Mouse (Mus musculus): ENCODE results near the gene Ablim1. TPM values are rescaled to one million over a fixed set of nuclear protein-coding genes. Genes with fewer than 3 reads are reported as not detected.
A peak's percentile ranks its signal among the peaks of the same experiment; 100 is the strongest.

Ablim1 gene
- polyA plus RNA-seq, 1 experiment from 2014 or later = 38.5 TPM

DNA sequence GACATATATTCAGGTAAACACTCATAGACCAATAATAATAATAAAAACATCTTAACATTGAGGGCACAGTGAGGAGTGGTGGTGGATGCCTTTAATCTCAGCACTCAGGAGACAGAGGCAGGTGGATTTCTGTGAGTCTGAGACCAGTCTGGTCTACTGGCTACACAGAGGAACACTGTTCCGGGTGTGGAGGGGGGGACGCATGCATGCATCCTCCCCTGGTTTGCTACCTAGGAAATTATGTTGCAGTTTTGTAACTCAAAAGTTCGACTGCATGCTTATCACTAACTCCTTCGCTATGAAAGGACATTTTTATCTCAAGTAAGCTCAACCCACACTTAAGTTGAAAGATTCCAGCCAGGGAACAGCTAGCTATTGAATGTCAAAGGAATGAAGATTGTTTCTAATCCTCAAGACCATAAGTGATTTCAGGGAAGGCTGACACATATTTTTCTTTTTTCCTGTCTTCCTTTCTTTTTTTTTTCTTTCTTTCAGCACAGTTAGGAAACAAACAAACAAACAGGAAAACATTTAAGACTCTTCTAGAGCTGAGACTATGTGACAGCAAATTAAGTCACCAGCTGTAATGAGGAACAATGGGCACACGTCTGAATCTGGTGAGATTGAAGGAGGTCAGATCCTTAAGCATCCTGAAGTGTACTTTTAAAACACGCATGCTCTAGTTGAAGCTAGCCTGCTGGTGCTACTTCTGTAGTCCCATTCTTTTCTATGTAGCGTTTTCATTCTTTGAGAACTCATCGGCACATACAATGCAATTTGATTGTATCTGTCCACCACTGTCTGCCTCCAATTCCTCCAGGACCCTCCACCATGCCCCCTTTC is 26.4 kb upstream of the Ablim1 start:
- WGBS = 55% methylated on average over 8 of the region's 8 CpGs
- H3K27ac ChIP-seq (replicated peaks) = no peak overlapping the region
- no peak for ATAC-seq (ENCODE audit: extremely low read depth, insufficient number of reproducible peaks, low FRiP score, low TSS enrichment)
- H3K36me3 ChIP-seq = no peaks in the 10 kb centered on the region
- no peak overlapping the region for H3K9ac ChIP-seq
- H3K9me3 ChIP-seq = peaks cover 3% of the 10 kb centered on the region; the same call in 1 of the 2 replicates
- no peak overlapping the region for H3K4me3 ChIP-seq
- no peaks in the 10 kb centered on the region for H3K27me3 ChIP-seq (replicated peaks)
- peaks cover 20% of the 10 kb centered on the region for H3K4me1 ChIP-seq
- H3K4me2 ChIP-seq = no peak overlapping the region

DNA sequence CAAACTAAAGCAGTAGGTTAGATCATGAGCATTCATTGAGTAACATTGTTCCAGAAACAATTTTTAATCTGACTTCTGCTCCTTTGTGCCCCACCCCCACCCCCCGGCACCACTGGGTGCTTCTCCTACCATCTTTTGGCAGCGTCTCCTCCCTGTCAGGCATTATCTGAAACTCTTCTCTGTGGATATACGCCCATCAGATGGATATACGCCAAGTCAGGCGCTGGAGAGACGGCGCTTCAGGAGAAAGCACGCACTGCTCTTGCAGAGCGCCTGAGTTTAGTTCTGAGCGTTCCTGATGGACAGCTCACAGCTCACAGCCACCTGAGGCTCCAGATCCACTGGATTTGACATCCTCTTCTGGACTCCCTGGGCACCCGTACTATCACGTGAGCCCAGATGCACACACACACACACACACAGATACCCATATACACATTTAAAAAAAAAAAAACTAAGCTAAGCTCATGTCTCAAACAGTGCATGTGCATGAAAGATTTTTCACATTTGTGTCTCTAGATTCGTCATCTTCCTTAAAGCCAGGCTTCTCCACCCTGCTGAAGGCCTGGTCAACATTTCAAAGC is 24.7 kb upstream of the Ablim1 start:
- Histone ChIP-seq H3K36me3 (no peaks in the 10 kb centered on the region), H3K27ac (replicated peaks) (no peak overlapping the region), H3K27me3 (replicated peaks) (no peaks in the 10 kb centered on the region), H3K4me2 (no peak overlapping the region), H3K9ac (no peak overlapping the region), H3K4me3 (no peak overlapping the region), H3K4me1 (peaks cover 20% of the 10 kb centered on the region), H3K9me3 (no peaks in the 10 kb centered on the region)
- 63% methylated on average over 13 of the region's 13 CpGs for WGBS
- ATAC-seq (ENCODE audit: extremely low read depth, insufficient number of reproducible peaks, low FRiP score, low TSS enrichment) = no peak

DNA sequence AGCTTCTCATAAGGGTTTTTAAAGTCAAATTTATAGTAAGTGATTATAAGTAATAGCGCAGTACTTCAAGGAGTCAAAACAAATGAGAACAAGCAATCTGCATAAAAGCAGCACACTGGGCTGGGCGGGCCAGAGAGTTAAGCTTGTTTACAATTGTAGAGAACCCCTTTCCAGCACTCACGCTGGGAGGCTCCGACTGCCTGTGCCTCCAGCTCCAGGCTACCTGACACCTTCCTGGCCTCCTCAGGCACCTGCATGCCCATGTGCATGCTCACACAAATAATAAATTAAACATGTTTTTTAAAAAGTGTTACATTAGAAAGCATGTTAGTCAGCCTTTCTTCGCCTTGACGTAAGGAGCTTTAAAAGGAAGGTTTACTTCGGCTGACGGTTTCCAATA is 20.4 kb upstream of the Ablim1 start:
- Histone ChIP-seq H3K4me1 (peaks cover 9% of the 10 kb centered on the region; the same call in 1 of the 2 replicates), H3K36me3 (no peaks in the 10 kb centered on the region), H3K9me3 (no peaks in the 10 kb centered on the region), H3K9ac (no peak overlapping the region), H3K27me3 (replicated peaks) (no peaks in the 10 kb centered on the region), H3K4me3 (no peak overlapping the region), H3K27ac (replicated peaks) (no peak overlapping the region), H3K4me2 (no peak overlapping the region)
- WGBS = 66% methylated on average over 8 of the region's 8 CpGs
- ATAC-seq (ENCODE audit: extremely low read depth, insufficient number of reproducible peaks, low FRiP score, low TSS enrichment) = no peak

DNA sequence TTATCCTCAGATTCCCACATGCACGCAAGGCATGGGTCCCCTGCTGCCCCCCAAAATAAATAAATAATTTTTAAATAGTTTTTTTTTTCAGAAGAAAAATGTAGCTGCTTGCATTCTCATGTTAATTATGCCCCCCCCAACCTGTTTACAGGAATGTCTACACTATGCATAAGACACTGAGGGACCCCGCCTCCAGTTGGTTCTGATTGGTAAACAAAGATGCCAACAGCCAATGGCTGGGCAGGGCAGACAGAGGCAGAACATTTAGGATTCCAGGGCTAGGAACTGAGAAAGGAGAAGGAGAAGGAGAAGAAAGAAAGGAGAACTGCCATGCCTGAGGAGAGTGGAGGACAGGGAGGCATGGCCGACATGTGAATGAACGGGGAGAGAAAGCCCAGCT is 18.6 kb upstream of the Ablim1 start:
- ATAC-seq (ENCODE audit: extremely low read depth, insufficient number of reproducible peaks, low FRiP score, low TSS enrichment) = no peak
- Histone ChIP-seq H3K4me2 (no peak overlapping the region), H3K4me1 (no peaks in the 10 kb centered on the region), H3K9ac (no peak overlapping the region), H3K4me3 (no peak overlapping the region), H3K27me3 (replicated peaks) (no peaks in the 10 kb centered on the region), H3K36me3 (no peaks in the 10 kb centered on the region), H3K27ac (replicated peaks) (no peak overlapping the region), H3K9me3 (0 out of 2 replicates have a peak, but pooled peaks cover 3% of the 10 kb centered on the region)
- WGBS = 75% methylated on average over 4 of the region's 4 CpGs

DNA sequence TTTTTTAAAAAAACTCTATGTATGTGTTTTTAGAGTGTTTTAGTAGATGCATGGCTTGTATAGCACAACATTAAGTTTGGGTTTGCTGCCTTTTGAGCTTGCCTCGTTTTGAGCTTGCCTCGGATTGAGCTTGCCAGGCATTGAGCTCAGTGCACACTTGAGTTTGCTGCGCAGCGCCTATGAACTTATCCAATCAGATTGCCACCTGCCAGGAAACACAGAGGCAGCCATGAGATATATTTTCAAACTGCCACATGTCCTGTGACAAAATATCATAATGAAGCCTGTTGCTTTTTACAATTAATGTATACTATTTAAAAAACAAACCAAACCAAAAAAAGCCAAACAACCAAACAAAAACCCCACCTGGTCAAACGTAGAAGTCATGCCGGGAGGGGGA is 16.5 kb upstream of the Ablim1 start:
- ATAC-seq (ENCODE audit: extremely low read depth, insufficient number of reproducible peaks, low FRiP score, low TSS enrichment) = no peak

DNA sequence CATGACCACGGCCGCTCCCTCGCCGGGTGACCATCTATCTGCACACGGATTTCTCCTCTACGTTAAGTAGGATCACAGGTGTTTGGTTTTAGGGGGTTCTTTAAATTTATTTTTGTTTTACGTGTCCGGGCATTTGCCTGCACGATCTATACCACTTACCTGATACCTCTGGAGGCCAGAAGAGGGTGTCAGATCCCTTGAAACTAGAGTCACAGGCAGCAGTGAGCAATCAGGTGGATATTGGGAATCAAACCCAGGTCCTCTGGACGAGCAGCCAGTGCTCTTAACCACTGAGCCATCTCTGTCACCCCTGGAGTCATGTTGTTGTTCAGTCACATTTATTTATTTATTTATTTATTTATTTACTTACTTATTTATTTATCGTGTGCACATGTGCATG is 15.6 kb upstream of the Ablim1 start:
- Histone ChIP-seq H3K4me1 (no peaks in the 10 kb centered on the region), H3K27ac (replicated peaks) (no peak overlapping the region), H3K36me3 (no peaks in the 10 kb centered on the region), H3K9ac (no peak overlapping the region), H3K9me3 (0 out of 2 replicates have a peak, but pooled peaks cover 3% of the 10 kb centered on the region), H3K4me3 (no peak overlapping the region), H3K4me2 (no peak overlapping the region), H3K27me3 (replicated peaks) (no peaks in the 10 kb centered on the region)
- WGBS = 67% methylated on average over 11 of the region's 11 CpGs
- no peak for ATAC-seq (ENCODE audit: extremely low read depth, insufficient number of reproducible peaks, low FRiP score, low TSS enrichment)

More for the DNA sequence above, 16.5 kb upstream of the Ablim1 start:
- 0 out of 2 replicates have a peak, but pooled peaks cover 3% of the 10 kb centered on the region for H3K9me3 ChIP-seq
- no peak overlapping the region for H3K9ac ChIP-seq
- no peak overlapping the region for H3K4me2 ChIP-seq
- WGBS = 76% methylated on average over 6 of the region's 6 CpGs
- no peaks in the 10 kb centered on the region for H3K27me3 ChIP-seq (replicated peaks)
- H3K4me1 ChIP-seq = no peaks in the 10 kb centered on the region
- H3K36me3 ChIP-seq = no peaks in the 10 kb centered on the region
- H3K4me3 ChIP-seq = no peak overlapping the region
- no peak overlapping the region for H3K27ac ChIP-seq (replicated peaks)

DNA sequence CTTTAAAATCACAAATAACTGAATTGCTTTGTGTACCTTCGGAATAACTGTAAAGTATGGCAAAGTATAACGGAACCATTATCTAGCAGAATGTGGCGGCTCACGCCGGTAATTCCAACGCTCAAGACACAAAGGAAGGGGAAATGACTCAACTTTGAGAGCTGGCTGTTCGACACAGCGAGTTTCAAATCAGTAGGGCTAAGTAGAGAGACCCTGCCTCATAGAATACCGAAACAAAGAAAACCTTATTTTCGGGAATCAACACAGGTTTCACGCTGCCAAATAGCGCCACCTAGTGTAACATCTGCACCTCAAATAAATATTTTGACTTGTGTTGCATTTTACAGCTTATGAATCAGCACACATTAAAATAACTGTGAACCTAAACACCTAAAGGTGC is 14.1 kb upstream of the Ablim1 start:
- H3K4me1 ChIP-seq = no peaks in the 10 kb centered on the region
- no peaks in the 10 kb centered on the region for H3K36me3 ChIP-seq
- 53% methylated on average over 12 of the region's 12 CpGs for WGBS
- no peak for ATAC-seq (ENCODE audit: extremely low read depth, insufficient number of reproducible peaks, low FRiP score, low TSS enrichment)
- H3K4me3 ChIP-seq = no peak overlapping the region
- no peak overlapping the region for H3K27ac ChIP-seq (replicated peaks)
- H3K27me3 ChIP-seq (replicated peaks) = no peaks in the 10 kb centered on the region
- H3K4me2 ChIP-seq = peak overlapping the region; percentile 35
- H3K9me3 ChIP-seq = 0 out of 2 replicates have a peak, but pooled peaks cover 3% of the 10 kb centered on the region
- H3K9ac ChIP-seq = no peak overlapping the region

DNA sequence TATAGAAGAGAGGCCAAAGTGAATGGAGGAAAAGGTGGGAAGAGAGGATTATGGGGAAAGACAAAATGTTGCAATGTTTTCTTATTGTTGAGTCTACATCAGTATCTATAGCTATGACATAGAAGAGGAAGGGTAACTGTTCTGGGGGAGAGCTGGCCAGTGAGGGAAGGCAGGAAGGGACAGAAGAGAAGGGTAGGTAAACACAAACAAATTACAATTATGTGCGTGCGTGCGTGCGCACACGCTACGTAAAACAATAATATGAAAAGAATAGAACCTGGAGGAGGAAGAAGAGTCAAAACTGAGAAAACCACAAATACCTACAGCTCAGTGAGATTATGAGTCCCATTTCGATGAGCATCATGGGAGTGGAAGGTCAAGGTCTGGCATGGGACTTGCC is 13.6 kb upstream of the Ablim1 start:
- Histone ChIP-seq H3K9me3 (0 out of 2 replicates have a peak, but pooled peaks cover 3% of the 10 kb centered on the region), H3K27me3 (replicated peaks) (no peaks in the 10 kb centered on the region), H3K27ac (replicated peaks) (no peak overlapping the region), H3K4me1 (no peaks in the 10 kb centered on the region), H3K9ac (no peak overlapping the region), H3K4me2 (no peak overlapping the region), H3K36me3 (no peaks in the 10 kb centered on the region), H3K4me3 (no peak overlapping the region)
- 90% methylated on average over 7 of the region's 7 CpGs for WGBS
- ATAC-seq (ENCODE audit: extremely low read depth, insufficient number of reproducible peaks, low FRiP score, low TSS enrichment) = no peak

DNA sequence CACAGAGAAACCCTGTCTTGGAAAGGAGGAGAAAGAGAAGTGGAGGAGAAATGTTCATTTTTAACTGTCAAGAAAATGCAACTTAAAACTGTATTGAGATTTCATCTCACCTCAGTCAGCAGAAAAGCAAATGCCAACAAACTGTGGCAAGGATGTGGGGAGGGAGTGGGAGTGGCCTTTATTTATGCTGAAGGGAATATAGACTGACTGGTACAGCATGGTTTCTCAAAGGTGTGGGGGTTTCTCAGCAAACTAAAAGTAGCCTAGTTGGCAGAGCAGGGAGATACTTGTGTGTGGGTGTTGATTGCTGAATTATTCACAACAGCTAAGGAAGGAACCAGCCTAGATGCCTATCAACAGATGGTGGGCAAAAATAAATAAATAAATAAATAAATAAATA is 13.0 kb upstream of the Ablim1 start:
- H3K27ac ChIP-seq (replicated peaks) = no peak overlapping the region
- no peaks in the 10 kb centered on the region for H3K4me1 ChIP-seq
- no peaks in the 10 kb centered on the region for H3K36me3 ChIP-seq
- H3K27me3 ChIP-seq (replicated peaks) = no peaks in the 10 kb centered on the region
- H3K4me2 ChIP-seq = no peak overlapping the region
- H3K9ac ChIP-seq = no peak overlapping the region
- no peak for ATAC-seq (ENCODE audit: extremely low read depth, insufficient number of reproducible peaks, low FRiP score, low TSS enrichment)
- no peak overlapping the region for H3K4me3 ChIP-seq
- 0 out of 2 replicates have a peak, but pooled peaks cover 3% of the 10 kb centered on the region for H3K9me3 ChIP-seq

DNA sequence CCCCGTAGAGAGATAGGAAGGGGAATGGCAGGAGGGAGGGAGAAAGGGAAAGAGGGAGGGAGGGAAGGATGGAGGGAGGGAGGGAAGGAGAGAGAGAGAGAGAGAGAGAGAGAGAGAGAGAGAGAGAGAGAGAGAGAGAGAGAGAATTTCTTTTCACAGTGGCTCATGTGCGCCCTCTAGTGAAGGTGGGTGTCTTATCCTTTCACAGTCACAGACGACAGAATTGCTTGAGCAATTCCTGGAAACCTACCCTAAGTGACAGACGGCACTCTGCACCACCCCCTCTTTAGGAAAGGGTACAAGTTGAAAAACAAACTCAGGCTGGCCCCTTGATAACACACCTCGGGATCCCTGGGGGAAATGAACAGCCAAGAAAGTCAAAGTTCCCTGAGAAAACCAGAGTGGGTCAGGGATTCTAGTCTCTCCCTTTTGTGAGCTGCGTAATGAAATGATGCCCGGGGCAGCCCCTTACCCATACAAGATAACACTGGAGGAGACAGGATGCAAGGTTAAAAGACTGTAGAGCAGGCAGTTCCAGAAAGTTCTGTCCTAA is 11.1 kb upstream of the Ablim1 start:
- Histone ChIP-seq H3K4me3 (no peak overlapping the region), H3K27ac (replicated peaks) (no peak overlapping the region), H3K9ac (no peak overlapping the region), H3K4me1 (no peaks in the 10 kb centered on the region), H3K27me3 (replicated peaks) (no peaks in the 10 kb centered on the region), H3K4me2 (no peak overlapping the region), H3K36me3 (no peaks in the 10 kb centered on the region), H3K9me3 (0 out of 2 replicates have a peak, but pooled peaks cover 3% of the 10 kb centered on the region)
- 19% methylated on average over 7 of the region's 7 CpGs for WGBS
- ATAC-seq (ENCODE audit: extremely low read depth, insufficient number of reproducible peaks, low FRiP score, low TSS enrichment) = no peak

DNA sequence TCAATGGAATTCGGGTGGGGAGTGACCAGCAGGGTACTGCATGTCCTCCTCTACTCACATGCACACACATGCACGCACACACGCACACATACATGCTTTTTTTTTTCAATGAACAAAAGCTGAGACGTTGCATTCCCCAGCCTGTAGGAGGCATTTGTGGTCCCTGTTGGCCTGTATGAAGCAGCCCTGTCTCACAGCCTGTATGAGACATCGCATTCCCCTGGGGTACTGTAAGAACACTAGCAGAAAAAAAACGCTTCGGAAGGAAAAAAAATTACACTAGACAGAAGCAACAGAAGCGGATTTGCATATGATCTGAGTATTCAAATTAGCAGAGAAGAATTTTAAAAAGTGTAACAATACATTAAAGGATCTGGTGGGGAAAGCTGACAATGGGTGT is 8.4 kb upstream of the Ablim1 start:
- Histone ChIP-seq H3K4me1 (no peaks in the 10 kb centered on the region), H3K4me3 (no peak overlapping the region), H3K9me3 (no peaks in the 10 kb centered on the region), H3K4me2 (no peak overlapping the region), H3K27ac (replicated peaks) (no peak overlapping the region), H3K27me3 (replicated peaks) (no peaks in the 10 kb centered on the region), H3K9ac (no peak overlapping the region), H3K36me3 (no peaks in the 10 kb centered on the region)
- WGBS = 80% methylated on average over 8 of the region's 8 CpGs
- no peak for ATAC-seq (ENCODE audit: extremely low read depth, insufficient number of reproducible peaks, low FRiP score, low TSS enrichment)

All from heart, embryonic 13.5 days (tissue).